Mouse (Mus musculus): ENCODE data around the gene Nlrp9b.
A peak's percentile ranks its signal among the peaks of the same experiment; 100 is the strongest.
"Not testable (repeated sequence)": the region's sequence is repeated elsewhere in the genome, so short reads cannot be mapped to it uniquely, and the experiment has no call there.

Gene Nlrp9b

GRCm38 (mm10) chr7:19991165-19991564 is at the start of gene Nlrp9b:
TSS of gene Nlrp9b (plus strand) at chr7:19991465.
- not testable (repeated sequence) for DNase-seq (ENCODE audit: low read depth in 2 of 2, low spot score in 2 of 2)

GRCm38 (mm10) chr7:19944709-19945108 is 46.6 kb upstream of the Nlrp9b start:
- DNase-seq (ENCODE audit: low read depth in 2 of 2, low spot score in 2 of 2), result no peak

- no peak for DNase-seq (ENCODE audit: low read depth in 2 of 2, low spot score in 2 of 2)
Measured at GRCm38 (mm10) chr7:19945201-19945600, 46.1 kb upstream of the Nlrp9b start.

- DNase-seq (ENCODE audit: low read depth in 2 of 2, low spot score in 2 of 2), result no peak
Measured at GRCm38 (mm10) chr7:19945821-19946515, 45.3 kb upstream of the Nlrp9b start.

GRCm38 (mm10) chr7:19948956-19949355 is 42.3 kb upstream of the Nlrp9b start:
- no peak for DNase-seq (ENCODE audit: low read depth in 2 of 2, low spot score in 2 of 2)

GRCm38 (mm10) chr7:19949996-19950395 is 41.3 kb upstream of the Nlrp9b start:
- DNase-seq (ENCODE audit: low read depth in 2 of 2, low spot score in 2 of 2), result peak in 1 of 2 experiments; percentile 43

- DNase-seq (ENCODE audit: low read depth in 2 of 2, low spot score in 2 of 2), result no peak
Measured at GRCm38 (mm10) chr7:19950589-19950988, 40.7 kb upstream of the Nlrp9b start, which contains the start of gene Igsf23. TSS of gene Igsf23 (minus strand) at chr7:19950756.

GRCm38 (mm10) chr7:19952320-19952986 is 38.8 kb upstream of the Nlrp9b start:
- no peak for DNase-seq (ENCODE audit: low read depth in 2 of 2, low spot score in 2 of 2)

GRCm38 (mm10) chr7:19953054-19953453 is 38.2 kb upstream of the Nlrp9b start:
- no peak for DNase-seq (ENCODE audit: low read depth in 2 of 2, low spot score in 2 of 2)

GRCm38 (mm10) chr7:19955861-19956260 is 35.4 kb upstream of the Nlrp9b start:
- DNase-seq (ENCODE audit: low read depth in 2 of 2, low spot score in 2 of 2), result no peak

- peak; percentile 79 to 89 for DNase-seq (ENCODE audit: low read depth in 2 of 2, low spot score in 2 of 2)
Measured at GRCm38 (mm10) chr7:19956341-19956781, 34.9 kb upstream of the Nlrp9b start.

- DNase-seq (ENCODE audit: low read depth in 2 of 2, low spot score in 2 of 2), result no peak
Measured at GRCm38 (mm10) chr7:19962423-19962822, 28.8 kb upstream of the Nlrp9b start.

- no peak for DNase-seq (ENCODE audit: low read depth in 2 of 2, low spot score in 2 of 2)
Measured at GRCm38 (mm10) chr7:19964985-19965579, 26.2 kb upstream of the Nlrp9b start, which contains the start of gene Ceacam20. TSS of gene Ceacam20 (plus strand) at chr7:19965412.

GRCm38 (mm10) chr7:19969106-19969505 is 22.2 kb upstream of the Nlrp9b start:
- DNase-seq (ENCODE audit: low read depth in 2 of 2, low spot score in 2 of 2), result no peak

GRCm38 (mm10) chr7:19969541-19970090 is 21.6 kb upstream of the Nlrp9b start:
- no peak for DNase-seq (ENCODE audit: low read depth in 2 of 2, low spot score in 2 of 2)

GRCm38 (mm10) chr7:19970196-19970595 is 21.1 kb upstream of the Nlrp9b start:
- DNase-seq (ENCODE audit: low read depth in 2 of 2, low spot score in 2 of 2), result no peak

- no peak for DNase-seq (ENCODE audit: low read depth in 2 of 2, low spot score in 2 of 2)
Measured at GRCm38 (mm10) chr7:19971516-19971915, 19.7 kb upstream of the Nlrp9b start.

GRCm38 (mm10) chr7:19996721-19997120 is 5.5 kb downstream of the Nlrp9b start:
- not testable (repeated sequence) for DNase-seq (ENCODE audit: low read depth in 2 of 2, low spot score in 2 of 2)

- no peak for DNase-seq (ENCODE audit: low read depth in 2 of 2, low spot score in 2 of 2)
Measured at GRCm38 (mm10) chr7:20009987-20010386, 18.7 kb downstream of the Nlrp9b start.

GRCm38 (mm10) chr7:20064100-20064499 is 72.8 kb downstream of the Nlrp9b start:
- DNase-seq (ENCODE audit: low read depth in 2 of 2, low spot score in 2 of 2), result not testable (repeated sequence)

GRCm38 (mm10) chr7:20078118-20078517 is 86.9 kb downstream of the Nlrp9b start:
- not testable (repeated sequence) for DNase-seq (ENCODE audit: low read depth in 2 of 2, low spot score in 2 of 2)

GRCm38 (mm10) chr7:20099380-20099779 is 108.1 kb downstream of the Nlrp9b start, which contains the start of gene Vmn1r91:
TSS of gene Vmn1r91 (plus strand) at chr7:20099680.
- DNase-seq (ENCODE audit: low read depth in 2 of 2, low spot score in 2 of 2), result not testable (repeated sequence)

Measured in CD8-positive naive resting alpha-beta T cell, adult 2 months (primary cell).